Mouse (Mus musculus) erythroblast, embryonic 14.5 days (primary cell): ENCODE measurements around the gene Parp8.

ENCODE experiments used
- GATA1 ChIP-seq: IDR thresholded peaks from 2 replicates; pipeline ENCODE4 v1.6.1; 2012; ENCODE audit warnings: low read length, inconsistent platforms, mixed read lengths
- TAL1 ChIP-seq: IDR thresholded peaks from 3 replicates; pipeline ENCODE4 v1.6.1; 2012; ENCODE audit warnings: low read length, inconsistent platforms, mixed read lengths

GRCm38 (mm10) chr13:117048541-117048971, 23.2 kb upstream of the Parp8 start:
- no peak for TF ChIP-seq GATA1
- no peak for TF ChIP-seq TAL1
